Mouse (Mus musculus) liver, embryonic 14.5 days (tissue): ENCODE results near the gene Themis.

Experiments used
- CTCF ChIP-seq: IDR thresholded peaks from 2 replicates; pipeline ENCODE4 v1.5.1; 2016; ENCODE audit warnings: antibody characterized with exemption, low read depth, control low read depth
- EP300 ChIP-seq: IDR thresholded peaks from 2 replicates; pipeline ENCODE4 v1.6.1; 2016; ENCODE audit warnings: antibody characterized with exemption, low read depth

DNA sequence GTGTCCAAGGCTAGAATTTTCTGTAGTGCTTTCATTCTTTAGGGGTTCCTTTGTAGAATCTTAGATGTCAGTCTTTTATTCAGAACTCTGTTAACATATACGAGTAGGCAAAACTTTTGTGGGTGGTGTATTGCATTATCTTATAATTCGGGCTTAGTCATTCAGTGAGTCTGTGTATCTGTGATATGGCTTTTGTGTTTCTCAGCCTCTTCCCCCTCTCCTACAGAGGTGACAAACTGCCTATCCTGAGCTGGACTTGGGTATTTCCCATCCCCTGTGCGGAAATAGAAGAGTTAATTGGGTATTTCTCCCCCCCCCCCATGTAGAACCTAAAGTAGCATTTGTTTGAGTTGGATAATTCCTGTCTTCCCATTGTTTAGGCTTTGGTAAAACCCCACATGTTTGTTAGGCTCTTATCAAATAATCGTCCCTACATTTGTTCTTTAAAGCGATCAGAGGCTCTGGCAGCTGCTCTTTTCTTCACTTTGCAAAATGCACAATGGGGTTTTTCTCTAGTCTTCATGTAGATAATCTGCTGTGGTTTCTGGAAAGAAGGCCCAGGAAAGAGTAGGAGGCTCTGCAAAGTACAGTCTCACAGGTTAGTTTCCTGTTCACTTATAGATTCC is 108.7 kb downstream of the Themis start:
- TF ChIP-seq CTCF (no peak), EP300 (no peak)
